Comparison of ENCODE assay signal across 8 mouse cellular contexts in the genomic region with DNA sequence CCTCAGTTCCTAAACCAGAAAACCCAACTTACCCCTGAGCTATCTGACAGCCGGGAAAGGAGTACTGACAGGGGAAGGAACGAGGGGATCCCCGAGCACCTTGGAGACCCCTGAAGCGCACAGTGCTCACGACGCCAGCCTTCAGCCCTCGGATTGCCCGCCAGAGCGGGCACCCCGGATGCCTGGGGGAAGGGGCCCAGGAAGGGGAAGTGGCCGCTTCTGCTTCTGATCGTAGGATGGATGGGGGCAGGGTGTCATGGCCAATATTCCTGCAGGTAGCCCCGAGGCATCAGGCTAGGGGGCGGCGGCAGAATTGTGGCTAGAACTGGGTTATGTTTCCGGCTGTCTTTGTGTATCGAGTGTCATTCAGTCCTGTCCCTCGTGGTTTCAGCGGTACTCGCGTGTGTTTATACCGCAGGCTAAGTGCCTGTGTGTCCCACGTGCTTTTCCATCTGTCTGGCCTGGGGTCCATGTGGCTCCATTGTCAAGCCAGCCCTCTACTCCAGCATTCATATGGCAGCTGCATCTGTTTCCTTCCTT. TPM values are rescaled to one million over a fixed set of nuclear protein-coding genes. Genes with fewer than 3 reads are reported as not detected.
DNase-seq lines count a peak whose midpoint lies in the region; ATAC-seq and TF ChIP-seq lines count a peak whose summit lies in the region.

No protein-coding gene starts in this region.

- peak overlapping the region; percentile 70; the same call in 1 of the 2 replicates for H3K27ac ChIP-seq in layer of hippocampus, adult 2 months
- peak overlapping the region; percentile 83 for H3K27ac ChIP-seq in heart, embryonic 10.5 days
- peak overlapping the region; percentile 84 for H3K27ac ChIP-seq in limb, embryonic 10.5 days
- peak overlapping the region; percentile 78 for H3K27ac ChIP-seq in midbrain, embryonic 13.5 days

- H3K9me3 ChIP-seq in heart, embryonic 10.5 days, result no peaks in the 10 kb centered on the region
- no peaks in the 10 kb centered on the region for H3K9me3 ChIP-seq in limb, embryonic 10.5 days (replicated peaks)
- no peaks in the 10 kb centered on the region for H3K9me3 ChIP-seq in midbrain, embryonic 13.5 days

- peak; percentile 77 for ATAC-seq in midbrain, embryonic 13.5 days

- 2% methylated on average over 23 of the region's 23 CpGs for WGBS in heart, embryonic 10.5 days
- 3% methylated on average over 23 of the region's 23 CpGs for WGBS in limb, embryonic 10.5 days
- WGBS in midbrain, embryonic 13.5 days, result 5% methylated on average over 23 of the region's 23 CpGs

- peaks cover 68% of the 10 kb centered on the region for H3K36me3 ChIP-seq in heart, embryonic 10.5 days
- H3K36me3 ChIP-seq in limb, embryonic 10.5 days, result peaks cover 74% of the 10 kb centered on the region
- peaks cover 74% of the 10 kb centered on the region for H3K36me3 ChIP-seq in midbrain, embryonic 13.5 days

- H3K4me2 ChIP-seq in midbrain, embryonic 13.5 days (replicated peaks), result peak overlapping the region; percentile 83

- TF ChIP-seq CTCF in layer of hippocampus, adult 2 months (conservative IDR thresholded peaks at IDR 0.05), result no peak

- peak overlapping the region; percentile 57 for H3K4me3 ChIP-seq in layer of hippocampus, adult 2 months
- peak overlapping the region; percentile 67 for H3K4me3 ChIP-seq in heart, embryonic 10.5 days
- peak overlapping the region; percentile 68 for H3K4me3 ChIP-seq in limb, embryonic 10.5 days
- peak overlapping the region; percentile 55 for H3K4me3 ChIP-seq in midbrain, embryonic 13.5 days (replicated peaks)

- peak overlapping the region; percentile 69 for H3K9ac ChIP-seq in midbrain, embryonic 13.5 days (replicated peaks)

- DNase-seq in layer of hippocampus, adult 2 months (ENCODE audit: low spot score in 2 of 2), result peak in 1 of 2 experiments; percentile 52
- DNase-seq in layer of hippocampus, adult 9-10 months (ENCODE audit: low spot score), result no peak
- DNase-seq in ZHBTc4 (ENCODE audit: low read depth, low spot score), result peak; percentile 29
- no peak for DNase-seq in heart, embryonic 10.5 days (ENCODE audit: low spot score)
- DNase-seq in limb, embryonic 10.5 days (ENCODE audit: low spot score), result peak; percentile 50
- DNase-seq in testis, postnatal 10 days (ENCODE audit: low spot score), result peak; percentile 49
- no peak for DNase-seq in cerebellum, adult 11-12 months

- no peaks in the 10 kb centered on the region for H3K27me3 ChIP-seq in heart, embryonic 10.5 days (ENCODE audit: insufficient read depth, poor library complexity, severe bottlenecking)
- H3K27me3 ChIP-seq in limb, embryonic 10.5 days (ENCODE audit: low read depth, poor library complexity, severe bottlenecking), result no peaks in the 10 kb centered on the region
- H3K27me3 ChIP-seq in midbrain, embryonic 13.5 days, result no peaks in the 10 kb centered on the region

- peaks cover 22% of the 10 kb centered on the region for H3K4me1 ChIP-seq in heart, embryonic 10.5 days
- H3K4me1 ChIP-seq in limb, embryonic 10.5 days, result peaks cover 15% of the 10 kb centered on the region
- H3K4me1 ChIP-seq in midbrain, embryonic 13.5 days (replicated peaks), result peaks cover 25% of the 10 kb centered on the region

RNA-seq across cellular contexts. Expression of a gene that starts 0.5 kb away (rescaled TPM):
- total RNA-seq in layer of hippocampus, adult 2 months (2021), result 10 to 100 TPM; 11.1 to 15.7 TPM
- 10.3 and 10.7 TPM in 2 replicates for polyA plus RNA-seq in heart, embryonic 10.5 days (2016; fragmentation: Nextera tagmentation; extraction: Ambion mirVana)
- polyA plus RNA-seq in limb, embryonic 10.5 days (2016; fragmentation: Nextera tagmentation; extraction: Ambion mirVana), result 9.3 and 9.6 TPM in 2 replicates
- polyA plus RNA-seq in midbrain, embryonic 13.5 days (2015; fragmentation: Nextera tagmentation; extraction: Ambion mirVana), result 31.8 and 37.0 TPM in 2 replicates

RNA-seq across cellular contexts. Expression of a gene that starts 13.3 kb away (rescaled TPM):
- under 1 TPM; 0.47 to 0.64 TPM for total RNA-seq in layer of hippocampus, adult 2 months (2021)
- polyA plus RNA-seq in heart, embryonic 10.5 days (2016; fragmentation: Nextera tagmentation; extraction: Ambion mirVana), result 0.32 and 0.73 TPM in 2 replicates
- polyA plus RNA-seq in limb, embryonic 10.5 days (2016; fragmentation: Nextera tagmentation; extraction: Ambion mirVana), result 1.4 and 1.6 TPM in 2 replicates
- polyA plus RNA-seq in midbrain, embryonic 13.5 days (2015; fragmentation: Nextera tagmentation; extraction: Ambion mirVana), result 0.58 and 0.64 TPM in 2 replicates

RNA-seq across cellular contexts. Expression of a gene that starts 18.0 kb away (rescaled TPM):
- 10 to 100 TPM; 28.2 to 28.5 TPM for total RNA-seq in layer of hippocampus, adult 2 months (2021)
- 20.4 and 26.4 TPM in 2 replicates for polyA plus RNA-seq in heart, embryonic 10.5 days (2016; fragmentation: Nextera tagmentation; extraction: Ambion mirVana)
- 31.1 and 38.1 TPM in 2 replicates for polyA plus RNA-seq in limb, embryonic 10.5 days (2016; fragmentation: Nextera tagmentation; extraction: Ambion mirVana)
- 49.1 and 51.7 TPM in 2 replicates for polyA plus RNA-seq in midbrain, embryonic 13.5 days (2015; fragmentation: Nextera tagmentation; extraction: Ambion mirVana)

RNA-seq across cellular contexts. Expression of a gene that starts 18.0 kb away (rescaled TPM):
- total RNA-seq in layer of hippocampus, adult 2 months (2021), result 10 to 100 TPM; 40.3 to 41.3 TPM
- polyA plus RNA-seq in heart, embryonic 10.5 days (2016; fragmentation: Nextera tagmentation; extraction: Ambion mirVana), result 43.2 and 48.3 TPM in 2 replicates
- 65.7 and 70.0 TPM in 2 replicates for polyA plus RNA-seq in limb, embryonic 10.5 days (2016; fragmentation: Nextera tagmentation; extraction: Ambion mirVana)
- polyA plus RNA-seq in midbrain, embryonic 13.5 days (2015; fragmentation: Nextera tagmentation; extraction: Ambion mirVana), result 46.6 and 49.0 TPM in 2 replicates

RNA-seq across cellular contexts. Expression of a gene that starts 23.4 kb away (rescaled TPM):
- total RNA-seq in layer of hippocampus, adult 2 months (2021), result 10 to 100 TPM; 15.1 to 18.3 TPM
- polyA plus RNA-seq in heart, embryonic 10.5 days (2016; fragmentation: Nextera tagmentation; extraction: Ambion mirVana), result 5.6 and 6.3 TPM in 2 replicates
- 9.2 and 9.6 TPM in 2 replicates for polyA plus RNA-seq in limb, embryonic 10.5 days (2016; fragmentation: Nextera tagmentation; extraction: Ambion mirVana)
- 59.2 and 65.0 TPM in 2 replicates for polyA plus RNA-seq in midbrain, embryonic 13.5 days (2015; fragmentation: Nextera tagmentation; extraction: Ambion mirVana)

Comparison
In these comparisons a context has a peak if more than half of its experiments do, and no peak if none do; other contexts are left out.
1. DNase-seq: peak in ZHBTc4 (single experiment), limb, embryonic 10.5 days (single experiment) and testis, postnatal 10 days (single experiment); none in layer of hippocampus, adult 9-10 months (single experiment), heart, embryonic 10.5 days (single experiment) and cerebellum, adult 11-12 months (single experiment).
2. Peak in every context shown above with its lines, with median percentiles within 50 percentile points of each other: H3K27ac ChIP-seq and H3K4me3 ChIP-seq.